Mouse (Mus musculus): ENCODE measurements at regions not wholly inside any gene's neighbourhood (a gene's known extent, or its start where the extent isn't known, plus 50 kb on each side); places are given as distances from the start of the nearest gene placed in this dataset.

GRCm38 (mm10) chr3:140476534-140476933 is 735.6 kb downstream of the Pdha2 start:
- DNase-seq (ENCODE audit: low spot score) = peak; percentile 69
- ATAC-seq = peak; percentile 68

GRCm38 (mm10) chr3:140452513-140452912 is 759.6 kb downstream of the Pdha2 start:
- Histone ChIP-seq H3K4me1 (ENCODE audit: control insufficient read depth, insufficient read depth, low read length) (no peaks in the 10 kb centered on the region), H3K4me3 (ENCODE audit: low read depth, low read length) (no peak overlapping the region), H3K9me3 (replicated peaks; ENCODE audit: control insufficient read depth, low read length) (no peaks in the 10 kb centered on the region), H3K27ac (ENCODE audit: low read depth, low read length) (no peak overlapping the region), H3K9ac (ENCODE audit: low read length) (no peak overlapping the region), H3K27me3 (replicated peaks; ENCODE audit: control insufficient read depth, insufficient read depth, low read length) (no peaks in the 10 kb centered on the region), H3K4me2 (ENCODE audit: low read length) (no peak overlapping the region), H3K36me3 (ENCODE audit: control insufficient read depth, insufficient read depth, low read length) (no peaks in the 10 kb centered on the region)
- ATAC-seq = no peak
- DNase-seq (ENCODE audit: low spot score) = peak; percentile 16
- WGBS = 80% methylated on average over 8 of the region's 8 CpGs

More at GRCm38 (mm10) chr3:140476534-140476933, 735.6 kb downstream of the Pdha2 start:
- Histone ChIP-seq H3K27me3 (replicated peaks; ENCODE audit: control insufficient read depth, insufficient read depth, low read length) (peaks cover 7% of the 10 kb centered on the region), H3K9me3 (replicated peaks; ENCODE audit: control insufficient read depth, low read length) (no peaks in the 10 kb centered on the region), H3K36me3 (ENCODE audit: control insufficient read depth, insufficient read depth, low read length) (no peaks in the 10 kb centered on the region), H3K27ac (ENCODE audit: low read depth, low read length) (no peak overlapping the region), H3K4me2 (ENCODE audit: low read length) (no peak overlapping the region), H3K4me3 (ENCODE audit: low read depth, low read length) (no peak overlapping the region), H3K9ac (ENCODE audit: low read length) (no peak overlapping the region), H3K4me1 (ENCODE audit: control insufficient read depth, insufficient read depth, low read length) (no peaks in the 10 kb centered on the region)
- WGBS = 3% methylated on average over 2 of the region's 2 CpGs

- Histone ChIP-seq H3K4me3 (ENCODE audit: low read depth, low read length) (no peak overlapping the region), H3K4me1 (ENCODE audit: control insufficient read depth, insufficient read depth, low read length) (no peaks in the 10 kb centered on the region), H3K36me3 (ENCODE audit: control insufficient read depth, insufficient read depth, low read length) (no peaks in the 10 kb centered on the region), H3K9ac (ENCODE audit: low read length) (no peak overlapping the region), H3K27me3 (replicated peaks; ENCODE audit: control insufficient read depth, insufficient read depth, low read length) (no peaks in the 10 kb centered on the region), H3K9me3 (replicated peaks; ENCODE audit: control insufficient read depth, low read length) (no peaks in the 10 kb centered on the region), H3K4me2 (ENCODE audit: low read length) (no peak overlapping the region), H3K27ac (ENCODE audit: low read depth, low read length) (no peak overlapping the region)
- no peak for ATAC-seq
- 97% methylated on average over 1 of the region's 1 CpGs for WGBS
- DNase-seq (ENCODE audit: low spot score) = no peak
These were observed 761.0 kb downstream of the Pdha2 start for GRCm38 (mm10) chr3:140451148-140451547.

- no peaks in the 10 kb centered on the region for H3K36me3 ChIP-seq (ENCODE audit: control insufficient read depth, insufficient read depth, low read length)
- H3K4me3 ChIP-seq (ENCODE audit: low read depth, low read length) = no peak overlapping the region
- no peak overlapping the region for H3K27ac ChIP-seq (ENCODE audit: low read depth, low read length)
- H3K9ac ChIP-seq (ENCODE audit: low read length) = no peak overlapping the region
- no peaks in the 10 kb centered on the region for H3K9me3 ChIP-seq (replicated peaks; ENCODE audit: control insufficient read depth, low read length)
- H3K4me1 ChIP-seq (ENCODE audit: control insufficient read depth, insufficient read depth, low read length) = no peaks in the 10 kb centered on the region
- ATAC-seq (peak; percentile 32; the same call in 1 of the 2 replicates), DNase-seq (ENCODE audit: low spot score) (peak; percentile 2)
- H3K4me2 ChIP-seq (ENCODE audit: low read length) = no peak overlapping the region
- H3K27me3 ChIP-seq (replicated peaks; ENCODE audit: control insufficient read depth, insufficient read depth, low read length) = no peaks in the 10 kb centered on the region
- WGBS = 16% methylated on average over 4 of the region's 4 CpGs
These were observed 802.9 kb downstream of the Pdha2 start for GRCm38 (mm10) chr3:140409239-140409638.

Measured in forebrain, embryonic 14.5 days (tissue).